Mouse (Mus musculus): ENCODE data around the gene Fam173a. TPM values are rescaled to one million over a fixed set of nuclear protein-coding genes. Genes with fewer than 3 reads are reported as not detected.
"Not testable (repeated sequence)": the region's sequence is repeated elsewhere in the genome, so short reads cannot be mapped to it uniquely, and the experiment has no call there.

The Fam173a gene
- polyA plus RNA-seq, 1 experiment = 135 TPM

- H3K4me1 ChIP-seq (ENCODE audit: control insufficient read depth, insufficient read depth, insufficient read length, low read length) = peaks cover 3% of the 10 kb centered on the region
- H3K4me3 ChIP-seq (ENCODE audit: low read depth, low read length) = no peak overlapping the region
- H3K27ac ChIP-seq (ENCODE audit: insufficient read depth, low read depth, low read length) = no peak overlapping the region
- no peaks in the 10 kb centered on the region for H3K36me3 ChIP-seq (ENCODE audit: control insufficient read depth, insufficient read depth, low read length)
- H3K27me3 ChIP-seq (ENCODE audit: control insufficient read depth, insufficient read depth, low read length) = peaks cover 19% of the 10 kb centered on the region
- 44% methylated on average over 5 of the region's 5 CpGs for WGBS
- TF ChIP-seq POLR2A (IDR thresholded peaks at IDR 0.05; ENCODE audit: low read depth, low read length) = no peak
- TF ChIP-seq CTCF (IDR thresholded peaks at IDR 0.05; ENCODE audit: extremely low read depth, insufficient read length, insufficient replicate concordance, low read depth, low read length) = no peak
Measured at GRCm38 (mm10) chr17:25808028-25808427, 15.3 kb upstream of the Fam173a start.

GRCm38 (mm10) chr17:25807452-25807851 is 14.8 kb upstream of the Fam173a start:
- WGBS = 36% methylated on average over 2 of the region's 2 CpGs
- H3K27ac ChIP-seq (ENCODE audit: insufficient read depth, low read depth, low read length); H3K4me1 ChIP-seq (ENCODE audit: control insufficient read depth, insufficient read depth, insufficient read length, low read length); H3K4me3 ChIP-seq (ENCODE audit: low read depth, low read length); H3K36me3 ChIP-seq (ENCODE audit: control insufficient read depth, insufficient read depth, low read length): not testable (repeated sequence)
- H3K27me3 ChIP-seq (ENCODE audit: control insufficient read depth, insufficient read depth, low read length) = peaks cover 24% of the 10 kb centered on the region

GRCm38 (mm10) chr17:25806507-25806906 is 13.8 kb upstream of the Fam173a start:
- H3K27me3 ChIP-seq (ENCODE audit: control insufficient read depth, insufficient read depth, low read length) = peaks cover 24% of the 10 kb centered on the region
- no peak overlapping the region for H3K4me3 ChIP-seq (ENCODE audit: low read depth, low read length)
- peaks cover 3% of the 10 kb centered on the region for H3K4me1 ChIP-seq (ENCODE audit: control insufficient read depth, insufficient read depth, insufficient read length, low read length)
- no peak overlapping the region for H3K27ac ChIP-seq (ENCODE audit: insufficient read depth, low read depth, low read length)
- H3K36me3 ChIP-seq (ENCODE audit: control insufficient read depth, insufficient read depth, low read length) = no peaks in the 10 kb centered on the region
- TF ChIP-seq CTCF (IDR thresholded peaks at IDR 0.05; ENCODE audit: extremely low read depth, insufficient read length, insufficient replicate concordance, low read depth, low read length) (no peak), POLR2A (IDR thresholded peaks at IDR 0.05; ENCODE audit: low read depth, low read length) (no peak)
- 69% methylated on average over 4 of the region's 4 CpGs for WGBS

- WGBS = 8% methylated on average over 10 of the region's 10 CpGs
Measured at GRCm38 (mm10) chr17:25802825-25803517, 10.3 kb upstream of the Fam173a start.

GRCm38 (mm10) chr17:25801029-25801428 is 8.3 kb upstream of the Fam173a start:
- peaks cover 5% of the 10 kb centered on the region for H3K4me1 ChIP-seq (ENCODE audit: control insufficient read depth, insufficient read depth, insufficient read length, low read length)
- TF ChIP-seq CTCF (IDR thresholded peaks at IDR 0.05; ENCODE audit: extremely low read depth, insufficient read length, insufficient replicate concordance, low read depth, low read length) = peak; percentile 78; the same call in 1 of the 2 replicates
- no peak for TF ChIP-seq POLR2A (IDR thresholded peaks at IDR 0.05; ENCODE audit: low read depth, low read length)
- H3K4me3 ChIP-seq (ENCODE audit: low read depth, low read length) = no peak overlapping the region
- H3K27me3 ChIP-seq (ENCODE audit: control insufficient read depth, insufficient read depth, low read length) = 0 out of 2 replicates have a peak, but pooled peaks cover 8% of the 10 kb centered on the region
- H3K27ac ChIP-seq (ENCODE audit: insufficient read depth, low read depth, low read length) = no peak overlapping the region
- 5% methylated on average over 6 of the region's 6 CpGs for WGBS
- H3K36me3 ChIP-seq (ENCODE audit: control insufficient read depth, insufficient read depth, low read length) = no peaks in the 10 kb centered on the region

More at GRCm38 (mm10) chr17:25802825-25803517, 10.3 kb upstream of the Fam173a start:
- no peaks in the 10 kb centered on the region for H3K4me1 ChIP-seq (ENCODE audit: control insufficient read depth, insufficient read depth, insufficient read length, low read length)
- TF ChIP-seq POLR2A (IDR thresholded peaks at IDR 0.05; ENCODE audit: low read depth, low read length) = no peak
- TF ChIP-seq CTCF (IDR thresholded peaks at IDR 0.05; ENCODE audit: extremely low read depth, insufficient read length, insufficient replicate concordance, low read depth, low read length) = no peak
- H3K27ac ChIP-seq (ENCODE audit: insufficient read depth, low read depth, low read length) = no peak overlapping the region
- H3K4me3 ChIP-seq (ENCODE audit: low read depth, low read length) = no peak overlapping the region
- H3K36me3 ChIP-seq (ENCODE audit: control insufficient read depth, insufficient read depth, low read length) = no peaks in the 10 kb centered on the region
- 0 out of 2 replicates have a peak, but pooled peaks cover 8% of the 10 kb centered on the region for H3K27me3 ChIP-seq (ENCODE audit: control insufficient read depth, insufficient read depth, low read length)

- under 1% methylated on average over 35 of the region's 35 CpGs for WGBS
- Histone ChIP-seq H3K4me1 (ENCODE audit: control insufficient read depth, insufficient read depth, insufficient read length, low read length) (peaks cover 13% of the 10 kb centered on the region), H3K36me3 (ENCODE audit: control insufficient read depth, insufficient read depth, low read length) (no peaks in the 10 kb centered on the region), H3K27ac (ENCODE audit: insufficient read depth, low read depth, low read length) (no peak within 1 kb of the TSS), H3K27me3 (ENCODE audit: control insufficient read depth, insufficient read depth, low read length) (no peaks in the 10 kb centered on the region), H3K4me3 (ENCODE audit: low read depth, low read length) (peak within 1 kb of the TSS; percentile 69)
- no peak for TF ChIP-seq CTCF (IDR thresholded peaks at IDR 0.05; ENCODE audit: extremely low read depth, insufficient read length, insufficient replicate concordance, low read depth, low read length)
Measured at GRCm38 (mm10) chr17:25796951-25797369, 4.3 kb upstream of the Fam173a start, which contains the start of gene Metrn. Gene Metrn, minus strand, starts transcription at chr17:25797136.

- Histone ChIP-seq H3K27ac (ENCODE audit: insufficient read depth, low read depth, low read length) (no peak overlapping the region), H3K4me1 (ENCODE audit: control insufficient read depth, insufficient read depth, insufficient read length, low read length) (peaks cover 16% of the 10 kb centered on the region), H3K4me3 (ENCODE audit: low read depth, low read length) (peak overlapping the region; percentile 69), H3K36me3 (ENCODE audit: control insufficient read depth, insufficient read depth, low read length) (no peaks in the 10 kb centered on the region), H3K27me3 (ENCODE audit: control insufficient read depth, insufficient read depth, low read length) (no peaks in the 10 kb centered on the region)
- TF ChIP-seq POLR2A (IDR thresholded peaks at IDR 0.05; ENCODE audit: low read depth, low read length) (no peak), CTCF (IDR thresholded peaks at IDR 0.05; ENCODE audit: extremely low read depth, insufficient read length, insufficient replicate concordance, low read depth, low read length) (no peak)
- 6% methylated on average over 37 of the region's 37 CpGs for WGBS
Measured at GRCm38 (mm10) chr17:25796211-25796771, 3.6 kb upstream of the Fam173a start.
